ENCODE assay signal across 21 mouse cellular contexts in genomic region chr6:112542692-112543091, GRCm38 (mm10). TPM values are rescaled to one million over a fixed set of nuclear protein-coding genes. Genes with fewer than 3 reads are reported as not detected.
DNase-seq lines count a peak whose midpoint lies in the region; ATAC-seq and TF ChIP-seq lines count a peak whose summit lies in the region.
"Had no signal": no experiment of that assay in that cellular context is flagged by ENCODE, and none has a peak within 500 bp of the region (broad histone marks: within the 10 kb centered on the region; RNA-seq: fewer than 3 reads in every experiment).

No protein-coding gene starts in this region.

- DNase-seq in testis, postnatal 10 days (ENCODE audit: low spot score): peak; percentile 14
- no peak for DNase-seq in testis, postnatal 14 days (ENCODE audit: low spot score)
- peak; percentile 2 for DNase-seq in A20 (ENCODE audit: low read depth, low spot score)
- no peak for DNase-seq in kidney, postnatal 10 days
- DNase-seq: adrenal gland, adult 2 months; adrenal gland, postnatal 10 days; adrenal gland, postnatal 25 days; cerebellum, adult 11 months; cerebellum, adult 18-20 months; cerebellum, adult 8-10 months; cerebellum, adult 9-11 months; cerebellum, postnatal 14 days; cerebellum, postnatal 36 days had no signal

- H3K27me3 ChIP-seq in midbrain, embryonic 15.5 days (replicated peaks): no peaks in the 10 kb centered on the region
- no peaks in the 10 kb centered on the region for H3K27me3 ChIP-seq in intestine, postnatal 0 days (replicated peaks; ENCODE audit: control insufficient read depth, insufficient read depth, low read length)
- H3K27me3 ChIP-seq: embryonic facial prominence, embryonic 12.5 days; forebrain, embryonic 13.5 days had no signal

- no peak overlapping the region for H3K4me3 ChIP-seq in midbrain, embryonic 15.5 days
- H3K4me3 ChIP-seq in intestine, postnatal 0 days (ENCODE audit: low read depth, low read length): no peak overlapping the region
- H3K4me3 ChIP-seq: embryonic facial prominence, embryonic 10.5 days; embryonic facial prominence, embryonic 12.5 days; forebrain, embryonic 13.5 days had no signal

- no peak for TF ChIP-seq CTCF in intestine, postnatal 0 days (IDR thresholded peaks at IDR 0.05; ENCODE audit: low read depth)

- 93% methylated on average over 2 of the region's 2 CpGs for WGBS in midbrain, embryonic 15.5 days
- WGBS in intestine, postnatal 0 days: 86% methylated on average over 2 of the region's 2 CpGs

- no peak overlapping the region for H3K27ac ChIP-seq in midbrain, embryonic 15.5 days
- no peak overlapping the region for H3K27ac ChIP-seq in intestine, postnatal 0 days (ENCODE audit: low read depth, low read length)
- H3K27ac ChIP-seq: embryonic facial prominence, embryonic 10.5 days; embryonic facial prominence, embryonic 12.5 days; forebrain, embryonic 13.5 days had no signal

- H3K4me1 ChIP-seq in midbrain, embryonic 15.5 days: no peaks in the 10 kb centered on the region
- no peaks in the 10 kb centered on the region for H3K4me1 ChIP-seq in intestine, postnatal 0 days (replicated peaks; ENCODE audit: control insufficient read depth, insufficient read depth, low read length)
- H3K4me1 ChIP-seq: embryonic facial prominence, embryonic 10.5 days; embryonic facial prominence, embryonic 12.5 days; forebrain, embryonic 13.5 days had no signal

- H3K9ac ChIP-seq in midbrain, embryonic 15.5 days: no peak overlapping the region
- no peak overlapping the region for H3K9ac ChIP-seq in intestine, postnatal 0 days (ENCODE audit: low read depth, low read length)
- H3K9ac ChIP-seq: embryonic facial prominence, embryonic 12.5 days; forebrain, embryonic 13.5 days had no signal

- peak; percentile 71 for ATAC-seq in granulocyte monocyte progenitor cell, adult 5-6 weeks (replicated peaks; ENCODE audit: poor library complexity, severe bottlenecking)
- ATAC-seq in midbrain, embryonic 15.5 days (replicated peaks): no peak
- no peak for ATAC-seq in intestine, postnatal 0 days
- ATAC-seq: forebrain, embryonic 13.5 days; forebrain, embryonic 16.5 days had no signal

- no peaks in the 10 kb centered on the region for H3K36me3 ChIP-seq in midbrain, embryonic 15.5 days (replicated peaks)
- no peaks in the 10 kb centered on the region for H3K36me3 ChIP-seq in intestine, postnatal 0 days (ENCODE audit: control insufficient read depth, insufficient read depth)
- H3K36me3 ChIP-seq: embryonic facial prominence, embryonic 10.5 days; embryonic facial prominence, embryonic 12.5 days had no signal

- H3K9me3 ChIP-seq in midbrain, embryonic 15.5 days: no peaks in the 10 kb centered on the region
- no peaks in the 10 kb centered on the region for H3K9me3 ChIP-seq in intestine, postnatal 0 days (ENCODE audit: control insufficient read depth)
- H3K9me3 ChIP-seq: embryonic facial prominence, embryonic 10.5 days; embryonic facial prominence, embryonic 12.5 days; forebrain, embryonic 13.5 days had no signal

- no peak overlapping the region for H3K4me2 ChIP-seq in midbrain, embryonic 15.5 days
- H3K4me2 ChIP-seq in intestine, postnatal 0 days (replicated peaks; ENCODE audit: low read depth): no peak overlapping the region
- H3K4me2 ChIP-seq: embryonic facial prominence, embryonic 12.5 days; forebrain, embryonic 13.5 days had no signal

RNA-seq across cellular contexts. Expression of gene Oxtr, which starts 52.9 kb away (rescaled TPM):
- total RNA-seq in granulocyte monocyte progenitor cell, adult 5-6 weeks (2014; fragmentation: Nextera tagmentation): not detected in 2 replicates
- total RNA-seq in granulocyte monocyte progenitor cell, adult 5-6 weeks (2017): not detected in 2 replicates
- polyA plus RNA-seq in midbrain, embryonic 15.5 days (2015; fragmentation: Nextera tagmentation; extraction: Ambion mirVana): 1.6 and 1.9 TPM in 2 replicates
- 0.14 and 0.18 TPM in 2 replicates for polyA plus RNA-seq in intestine, postnatal 0 days (2015; fragmentation: Nextera tagmentation; extraction: Ambion mirVana)
- total RNA-seq: MEL had no signal

Comparison
In these comparisons a context has a peak if more than half of its experiments do, and no peak if none do; other contexts are left out.
1. DNase-seq: peak in testis, postnatal 10 days (single experiment) and A20 (single experiment); none in testis, postnatal 14 days (single experiment) and kidney, postnatal 10 days (single experiment).